In the genomic region with DNA sequence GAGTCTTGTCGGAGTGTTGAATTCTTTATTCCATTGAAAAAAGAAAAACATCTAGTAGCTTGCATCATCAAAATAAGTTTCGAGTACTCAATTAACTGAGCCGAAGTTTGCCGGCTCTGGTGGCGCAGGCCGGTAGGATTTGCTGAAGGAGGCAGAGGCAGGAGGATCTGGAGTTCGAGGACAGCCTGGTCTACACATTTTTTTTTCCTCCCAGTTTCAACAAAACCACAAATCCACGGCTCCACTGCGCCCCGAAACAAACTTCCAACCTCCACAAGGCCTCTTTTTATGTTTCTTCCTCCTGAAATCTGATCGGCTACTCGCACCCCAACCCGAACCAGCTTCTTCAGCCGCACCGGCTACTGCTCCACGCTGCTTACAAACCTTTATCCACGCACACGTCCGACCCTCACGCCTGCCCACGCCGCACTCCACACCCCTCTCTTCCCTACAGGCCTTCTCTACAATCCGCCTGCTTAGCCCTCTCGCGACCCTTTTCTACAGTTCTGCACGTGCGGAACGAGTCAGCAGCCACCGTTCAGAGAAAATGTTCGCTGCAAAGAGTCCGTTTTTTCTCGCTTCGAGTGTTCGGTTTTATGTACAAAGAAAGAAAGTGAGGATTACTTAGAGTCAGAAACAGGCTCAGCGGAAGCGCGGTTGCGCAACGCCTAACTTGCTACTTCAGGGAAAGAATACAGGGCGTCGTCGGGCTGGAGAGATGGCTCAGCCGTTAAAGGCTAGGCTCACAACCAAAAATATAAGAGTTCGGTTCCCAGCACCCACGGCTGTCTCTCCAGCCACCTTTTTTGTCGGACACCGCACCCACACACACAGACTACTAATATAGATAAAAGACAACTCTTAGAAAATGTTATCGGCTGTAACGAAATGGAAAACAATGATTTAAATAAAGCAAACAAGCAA, we compare ENCODE assay signal across 8 mouse cellular contexts. TPM values are rescaled to one million over a fixed set of nuclear protein-coding genes. Genes with fewer than 3 reads are reported as not detected.
DNase-seq lines count a peak whose midpoint lies in the region; ATAC-seq lines count a peak whose summit lies in the region.

No protein-coding gene starts in this region.

- H3K9ac ChIP-seq in midbrain, embryonic 12.5 days (replicated peaks), result peak overlapping the region; percentile 72

- peak overlapping the region; percentile 59 for H3K4me2 ChIP-seq in midbrain, embryonic 12.5 days (replicated peaks)

- no peaks in the 10 kb centered on the region for H3K36me3 ChIP-seq in embryonic facial prominence, embryonic 10.5 days (replicated peaks)
- H3K36me3 ChIP-seq in limb, embryonic 10.5 days, result no peaks in the 10 kb centered on the region
- H3K36me3 ChIP-seq in midbrain, embryonic 12.5 days, result no peaks in the 10 kb centered on the region

- H3K9me3 ChIP-seq in embryonic facial prominence, embryonic 10.5 days, result no peaks in the 10 kb centered on the region
- H3K9me3 ChIP-seq in limb, embryonic 10.5 days (replicated peaks), result no peaks in the 10 kb centered on the region
- H3K9me3 ChIP-seq in midbrain, embryonic 12.5 days, result no peaks in the 10 kb centered on the region

- ATAC-seq in monocyte, adult 5-6 weeks (replicated peaks; ENCODE audit: insufficient number of reproducible peaks, low FRiP score, low TSS enrichment, poor library complexity, severe bottlenecking), result no peak
- ATAC-seq in granulocyte monocyte progenitor cell, adult 5-6 weeks (replicated peaks; ENCODE audit: poor library complexity, severe bottlenecking), result peak; percentile 15
- ATAC-seq in midbrain, embryonic 12.5 days (ENCODE audit: low FRiP score, low read depth), result peak; percentile 50

- peak overlapping the region; percentile 74 for H3K4me3 ChIP-seq in embryonic facial prominence, embryonic 10.5 days
- peak overlapping the region; percentile 69 for H3K4me3 ChIP-seq in limb, embryonic 10.5 days
- H3K4me3 ChIP-seq in midbrain, embryonic 12.5 days, result peak overlapping the region; percentile 83

- under 1% methylated on average over 49 of the region's 49 CpGs for WGBS in embryonic facial prominence, embryonic 10.5 days
- WGBS in limb, embryonic 10.5 days, result under 1% methylated on average over 49 of the region's 49 CpGs
- under 1% methylated on average over 49 of the region's 49 CpGs for WGBS in midbrain, embryonic 12.5 days

- H3K4me1 ChIP-seq in embryonic facial prominence, embryonic 10.5 days, result peaks cover 23% of the 10 kb centered on the region
- peaks cover 11% of the 10 kb centered on the region for H3K4me1 ChIP-seq in limb, embryonic 10.5 days
- peaks cover 10% of the 10 kb centered on the region for H3K4me1 ChIP-seq in midbrain, embryonic 12.5 days

- H3K27me3 ChIP-seq in embryonic facial prominence, embryonic 10.5 days (replicated peaks; ENCODE audit: low read depth, poor library complexity, severe bottlenecking), result 0 out of 2 replicates have a peak, but pooled peaks cover 5% of the 10 kb centered on the region
- H3K27me3 ChIP-seq in limb, embryonic 10.5 days (ENCODE audit: low read depth, poor library complexity, severe bottlenecking), result no peaks in the 10 kb centered on the region
- H3K27me3 ChIP-seq in midbrain, embryonic 12.5 days, result 0 out of 2 replicates have a peak, but pooled peaks cover 4% of the 10 kb centered on the region

- peak overlapping the region; percentile 94 for H3K27ac ChIP-seq in embryonic facial prominence, embryonic 10.5 days (replicated peaks)
- peak overlapping the region; percentile 91 for H3K27ac ChIP-seq in limb, embryonic 10.5 days
- H3K27ac ChIP-seq in midbrain, embryonic 12.5 days (replicated peaks), result peak overlapping the region; percentile 87

- peak; percentile 86 to 94 for DNase-seq in monocyte, adult 2 months (ENCODE audit: low read depth in 1 of 2, low spot score in 2 of 2)
- peak; percentile 88 for DNase-seq in embryonic facial prominence, embryonic 10.5 days (ENCODE audit: low spot score)
- DNase-seq in kidney, adult 11 months, result peak; percentile 88
- DNase-seq in limb, embryonic 10.5 days (ENCODE audit: low spot score), result peak; percentile 90
- DNase-seq in spleen, adult 12 weeks (ENCODE audit: low spot score), result peak; percentile 78

RNA-seq across cellular contexts. Expression of gene Klrb1b, which starts 12.5 kb away (rescaled TPM):
- total RNA-seq in monocyte, adult 5-6 weeks (2017), result 99.8 to 219 TPM (median 100 TPM) in 3 replicates
- polyA plus RNA-seq in embryonic facial prominence, embryonic 10.5 days (2016; fragmentation: Nextera tagmentation; extraction: Ambion mirVana), result not detected in 2 replicates
- total RNA-seq in granulocyte monocyte progenitor cell, adult 5-6 weeks (2014; fragmentation: Nextera tagmentation), result not detected in 2 replicates
- total RNA-seq in granulocyte monocyte progenitor cell, adult 5-6 weeks (2017), result 0.09 TPM in 1 of 2 replicates, not detected in the other
- not detected in 2 replicates for polyA plus RNA-seq in limb, embryonic 10.5 days (2016; fragmentation: Nextera tagmentation; extraction: Ambion mirVana)
- not detected in 2 replicates for polyA plus RNA-seq in midbrain, embryonic 12.5 days (2016; fragmentation: Nextera tagmentation; extraction: Ambion mirVana)

RNA-seq across cellular contexts. Expression of gene Gm44511, which starts 12.5 kb away (rescaled TPM):
- 0.57 TPM in 1 of 3 replicates, not detected in the others for total RNA-seq in monocyte, adult 5-6 weeks (2017)
- not detected in 2 replicates for polyA plus RNA-seq in embryonic facial prominence, embryonic 10.5 days (2016; fragmentation: Nextera tagmentation; extraction: Ambion mirVana)
- total RNA-seq in granulocyte monocyte progenitor cell, adult 5-6 weeks (2014; fragmentation: Nextera tagmentation), result not detected in 2 replicates
- total RNA-seq in granulocyte monocyte progenitor cell, adult 5-6 weeks (2017), result not detected in 2 replicates
- polyA plus RNA-seq in limb, embryonic 10.5 days (2016; fragmentation: Nextera tagmentation; extraction: Ambion mirVana), result not detected in 2 replicates
- not detected in 2 replicates for polyA plus RNA-seq in midbrain, embryonic 12.5 days (2016; fragmentation: Nextera tagmentation; extraction: Ambion mirVana)

RNA-seq across cellular contexts. Expression of gene Clec2i, which starts 48.8 kb away (rescaled TPM):
- 129 to 160 TPM (median 147 TPM) in 3 replicates for total RNA-seq in monocyte, adult 5-6 weeks (2017)
- not detected in 2 replicates for polyA plus RNA-seq in embryonic facial prominence, embryonic 10.5 days (2016; fragmentation: Nextera tagmentation; extraction: Ambion mirVana)
- total RNA-seq in granulocyte monocyte progenitor cell, adult 5-6 weeks (2014; fragmentation: Nextera tagmentation), result 4.2 and 4.6 TPM in 2 replicates
- total RNA-seq in granulocyte monocyte progenitor cell, adult 5-6 weeks (2017), result 9.5 and 14.1 TPM in 2 replicates
- polyA plus RNA-seq in limb, embryonic 10.5 days (2016; fragmentation: Nextera tagmentation; extraction: Ambion mirVana), result not detected in 2 replicates
- not detected in 2 replicates for polyA plus RNA-seq in midbrain, embryonic 12.5 days (2016; fragmentation: Nextera tagmentation; extraction: Ambion mirVana)

RNA-seq across cellular contexts. Expression of gene Klrb1c, which starts 49.6 kb away (rescaled TPM):
- total RNA-seq in monocyte, adult 5-6 weeks (2017), result 160 to 719 TPM (median 207 TPM) in 3 replicates
- polyA plus RNA-seq in embryonic facial prominence, embryonic 10.5 days (2016; fragmentation: Nextera tagmentation; extraction: Ambion mirVana), result not detected in 2 replicates
- total RNA-seq in granulocyte monocyte progenitor cell, adult 5-6 weeks (2014; fragmentation: Nextera tagmentation), result not detected in 2 replicates
- 0.34 and 1.0 TPM in 2 replicates for total RNA-seq in granulocyte monocyte progenitor cell, adult 5-6 weeks (2017)
- not detected in 2 replicates for polyA plus RNA-seq in limb, embryonic 10.5 days (2016; fragmentation: Nextera tagmentation; extraction: Ambion mirVana)
- polyA plus RNA-seq in midbrain, embryonic 12.5 days (2016; fragmentation: Nextera tagmentation; extraction: Ambion mirVana), result not detected in 2 replicates

RNA-seq across cellular contexts. Expression of gene BC035044, which starts 52.3 kb away (rescaled TPM):
- total RNA-seq in monocyte, adult 5-6 weeks (2017), result 29.0 to 64.0 TPM (median 51.6 TPM) in 3 replicates
- polyA plus RNA-seq in embryonic facial prominence, embryonic 10.5 days (2016; fragmentation: Nextera tagmentation; extraction: Ambion mirVana), result 1.1 and 2.0 TPM in 2 replicates
- 231 and 260 TPM in 2 replicates for total RNA-seq in granulocyte monocyte progenitor cell, adult 5-6 weeks (2014; fragmentation: Nextera tagmentation)
- 296 and 376 TPM in 2 replicates for total RNA-seq in granulocyte monocyte progenitor cell, adult 5-6 weeks (2017)
- 0.59 and 0.62 TPM in 2 replicates for polyA plus RNA-seq in limb, embryonic 10.5 days (2016; fragmentation: Nextera tagmentation; extraction: Ambion mirVana)
- 0.26 and 0.35 TPM in 2 replicates for polyA plus RNA-seq in midbrain, embryonic 12.5 days (2016; fragmentation: Nextera tagmentation; extraction: Ambion mirVana)
